Mouse (Mus musculus) cerebellum, postnatal 14 days (tissue): ENCODE measurements around the gene Sv2a.

Source experiments
- DNase-seq, 2 experiments: peaks; one replicate each; pipeline ENCODE4 v3.0.0; 2021; ENCODE audit warnings: mixed read lengths in 2 of 2

The Sv2a gene

DNA sequence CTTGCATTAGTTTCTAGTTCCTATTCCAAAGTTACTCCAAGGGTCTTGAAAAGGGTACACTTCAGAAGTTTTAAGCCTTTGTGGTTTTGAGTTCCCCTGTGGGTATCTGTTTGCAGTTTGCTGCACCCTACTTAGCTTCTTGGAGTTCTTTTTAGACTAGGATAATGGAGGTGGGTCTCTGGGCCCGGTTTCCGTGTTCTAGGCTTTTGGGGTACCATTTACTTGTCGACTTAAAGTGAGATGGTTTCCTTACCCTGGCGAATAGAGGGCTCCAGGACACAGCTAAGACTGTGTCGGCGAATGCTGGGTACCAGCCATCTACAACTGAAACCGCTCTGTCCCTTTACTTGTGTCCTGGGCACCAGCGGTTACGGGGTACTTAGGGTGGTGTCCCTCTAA is 40.7 kb downstream of the Sv2a start:
- peak in 1 of 2 experiments; percentile 30 for DNase-seq

DNA sequence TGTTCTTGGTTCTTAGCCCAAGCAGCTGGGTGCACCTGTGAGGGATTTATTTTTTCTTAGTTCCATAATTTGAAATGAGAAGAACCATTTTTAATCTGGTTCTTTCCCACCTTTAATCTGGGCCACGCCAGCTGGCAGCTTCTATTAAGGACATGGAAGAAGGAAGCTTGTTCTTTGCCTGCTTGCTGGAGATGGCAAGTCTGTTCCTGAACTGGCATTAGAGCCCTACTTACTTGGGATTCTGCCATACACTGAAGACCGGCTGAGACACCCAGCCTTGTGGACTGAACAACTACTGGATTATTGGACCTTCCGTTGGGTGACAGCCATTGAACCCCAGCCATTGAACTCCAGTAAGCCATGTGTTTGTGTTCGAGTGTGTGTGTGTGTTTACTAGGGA is 41.8 kb downstream of the Sv2a start:
- DNase-seq = no peak

DNA sequence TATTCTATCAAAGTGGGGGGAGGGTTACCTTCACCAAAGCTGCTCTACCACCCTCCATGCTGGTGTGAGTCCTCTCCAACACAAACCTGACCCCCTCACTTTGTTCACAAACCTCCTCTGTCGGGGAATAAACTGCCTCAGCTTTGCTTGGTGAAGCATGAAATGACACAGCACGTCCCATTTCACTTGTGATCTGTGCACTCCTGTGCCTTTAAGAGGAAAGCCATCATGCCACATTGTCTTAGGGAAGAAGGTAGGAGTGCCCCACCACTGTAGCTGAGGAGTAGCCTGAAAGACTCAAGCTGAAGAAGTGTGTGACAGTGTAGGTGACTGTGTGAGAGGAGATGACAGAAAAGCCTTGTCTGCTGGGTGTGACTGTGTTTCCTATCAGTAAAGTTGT is 44.5 kb downstream of the Sv2a start:
- no peak for DNase-seq

DNA sequence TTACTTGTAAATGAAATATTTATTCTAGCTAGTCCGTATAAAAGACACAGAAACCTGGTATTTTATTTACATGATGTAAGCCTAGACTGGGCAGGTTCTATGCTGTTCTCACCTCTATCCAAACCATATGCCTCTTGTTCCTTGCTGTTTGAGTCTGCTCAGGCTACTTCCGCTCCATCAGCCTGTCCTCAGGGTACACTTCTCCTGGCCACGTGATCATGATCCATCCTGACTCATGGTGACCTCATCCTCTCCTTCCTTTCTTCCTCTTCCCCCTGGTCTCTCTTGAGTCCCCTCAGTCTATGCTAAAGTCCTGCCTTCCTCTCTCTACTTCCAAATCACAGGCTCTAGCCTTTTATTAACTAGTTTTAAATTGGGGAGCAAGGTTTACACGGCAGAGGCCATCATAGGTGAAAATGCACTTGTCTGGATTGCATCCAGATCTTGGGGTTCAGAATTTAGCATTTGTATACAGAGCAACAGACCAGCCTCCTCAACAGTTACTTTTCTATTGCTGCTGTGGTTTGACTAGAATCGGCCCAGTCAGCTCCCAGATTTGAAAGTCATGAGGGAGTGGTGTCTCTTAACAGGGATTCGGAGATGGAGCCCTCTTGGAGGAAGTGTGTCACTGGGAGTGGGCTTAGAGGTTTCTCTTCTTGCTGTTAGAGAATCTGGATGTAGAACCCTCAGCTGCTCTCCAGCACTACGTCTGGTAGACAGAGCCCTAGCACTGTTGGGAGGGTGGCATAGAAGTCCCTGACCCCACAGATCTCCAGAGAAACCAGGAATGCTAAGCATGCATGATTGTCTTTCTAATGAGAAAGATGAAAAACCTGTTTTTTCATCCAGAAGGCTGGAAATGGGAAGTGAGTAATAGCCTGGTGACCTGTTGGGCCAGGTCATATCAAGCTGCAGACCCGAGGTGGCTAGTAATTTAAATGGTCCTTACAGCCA is 46.0 kb downstream of the Sv2a start:
- no peak for DNase-seq

DNA sequence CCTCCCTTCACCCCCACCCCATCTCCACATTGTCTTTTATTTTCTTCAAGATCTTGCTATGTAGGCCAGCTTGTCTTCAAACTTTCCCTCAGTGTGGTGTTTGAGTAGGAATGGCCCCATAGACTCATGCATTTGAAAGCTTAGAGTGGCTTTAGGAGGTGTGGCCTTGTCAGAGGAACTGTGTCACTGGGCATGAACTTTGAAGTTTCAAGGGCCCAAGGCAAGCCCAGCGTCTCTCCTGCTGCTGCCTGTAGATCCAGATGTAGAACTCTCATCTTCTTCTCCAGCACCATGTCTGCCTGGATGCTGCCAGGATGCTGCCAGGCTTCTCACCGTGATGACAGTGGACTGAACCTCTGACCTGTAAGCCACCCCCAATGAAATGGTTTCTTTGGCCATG is 47.9 kb downstream of the Sv2a start:
- DNase-seq = no peak

DNA sequence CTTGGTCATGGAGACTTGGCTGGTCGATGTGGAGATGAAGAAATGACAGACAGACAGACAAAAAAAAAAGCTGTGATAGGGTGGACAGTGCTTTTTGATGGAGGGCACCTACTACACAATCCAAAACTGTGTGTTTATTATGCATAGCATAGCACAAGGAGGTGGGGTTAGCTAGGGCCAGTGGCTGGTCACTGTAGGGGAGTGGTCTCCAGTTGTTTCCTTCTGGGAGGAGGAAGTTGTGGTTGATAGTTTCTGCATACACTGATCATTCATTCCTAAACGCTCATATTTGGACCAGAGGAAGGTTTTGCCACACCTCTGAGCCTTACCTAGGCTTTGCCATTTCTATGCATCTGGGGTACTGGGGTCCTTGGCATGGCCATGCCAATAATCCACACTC is 49.5 kb downstream of the Sv2a start:
- DNase-seq = no peak

DNA sequence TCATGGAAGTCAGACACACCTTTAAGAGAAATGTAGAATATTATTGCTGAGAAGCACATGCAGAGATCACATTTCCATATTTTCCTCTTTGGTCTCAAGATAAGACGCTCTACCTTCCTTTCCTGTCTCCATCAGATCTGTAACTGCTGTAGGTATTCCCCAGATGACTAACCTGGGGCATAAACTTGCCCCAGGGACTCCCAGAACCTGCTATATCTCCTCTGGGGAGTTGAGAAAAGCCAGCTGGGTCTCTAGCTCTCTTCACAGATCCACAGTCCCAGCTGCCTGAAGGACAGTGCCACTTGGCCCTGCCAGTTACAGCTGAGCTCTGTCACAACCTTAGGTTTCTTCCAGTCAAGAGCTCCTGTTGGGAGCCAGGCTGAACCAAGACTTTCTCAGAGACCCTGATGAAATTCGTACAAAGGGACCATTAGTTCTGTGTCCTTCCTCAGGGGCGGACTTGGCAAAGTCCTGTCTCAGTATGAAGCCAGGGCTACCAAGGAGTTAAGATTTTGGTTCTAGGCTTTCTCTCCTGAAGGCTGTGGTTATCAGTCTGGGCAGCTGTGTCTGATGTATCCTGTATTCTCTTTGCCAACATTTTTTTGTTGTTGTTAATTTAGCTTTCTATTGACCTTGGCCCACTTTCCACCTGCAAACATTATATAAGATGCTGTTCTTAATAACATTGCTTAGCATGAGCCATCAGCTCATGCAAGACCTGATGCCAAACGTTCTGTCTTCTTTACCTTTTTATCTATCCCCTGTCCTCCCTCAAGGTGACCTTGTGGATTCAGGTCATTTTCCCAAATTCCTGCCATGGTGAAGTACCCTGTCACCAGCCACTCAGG is 50.2 kb downstream of the Sv2a start:
- no peak for DNase-seq

DNA sequence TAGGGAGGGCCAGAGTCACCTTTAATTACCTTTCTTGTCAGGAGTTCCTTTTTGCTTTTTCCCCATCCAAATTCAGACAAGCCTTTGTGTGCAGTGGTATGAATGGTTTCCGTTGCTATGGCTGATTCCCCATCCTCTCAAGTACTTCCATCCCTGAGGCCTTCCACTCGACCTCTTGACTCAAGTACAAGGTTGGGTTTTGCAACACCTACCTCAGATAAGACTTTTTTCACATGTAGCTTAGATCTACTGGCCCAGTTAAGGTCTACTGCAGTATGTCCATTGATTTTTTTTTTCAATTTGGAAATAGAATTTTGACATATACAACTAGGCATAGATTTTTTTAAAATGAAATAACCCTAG is 50.8 kb downstream of the Sv2a start:
- DNase-seq = no peak

DNA sequence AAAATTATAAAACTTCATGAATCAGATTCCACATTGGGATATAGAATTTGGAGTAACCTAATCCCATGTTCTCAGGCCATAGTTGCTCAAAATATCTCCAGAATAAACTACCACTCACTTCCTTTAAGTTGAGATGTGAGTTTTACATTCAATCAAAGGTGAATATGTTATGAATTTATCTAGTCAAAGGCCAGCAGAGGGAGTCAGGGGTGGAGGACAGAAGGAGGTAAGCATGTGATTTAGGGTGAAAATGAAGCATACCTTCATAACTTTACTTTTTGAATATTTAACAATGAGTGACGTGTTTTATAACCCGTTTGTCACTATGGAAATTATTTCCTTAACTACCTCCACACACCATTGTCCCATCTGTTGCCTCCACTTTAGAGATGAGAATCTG is 54.0 kb downstream of the Sv2a start:
- DNase-seq = no peak

DNA sequence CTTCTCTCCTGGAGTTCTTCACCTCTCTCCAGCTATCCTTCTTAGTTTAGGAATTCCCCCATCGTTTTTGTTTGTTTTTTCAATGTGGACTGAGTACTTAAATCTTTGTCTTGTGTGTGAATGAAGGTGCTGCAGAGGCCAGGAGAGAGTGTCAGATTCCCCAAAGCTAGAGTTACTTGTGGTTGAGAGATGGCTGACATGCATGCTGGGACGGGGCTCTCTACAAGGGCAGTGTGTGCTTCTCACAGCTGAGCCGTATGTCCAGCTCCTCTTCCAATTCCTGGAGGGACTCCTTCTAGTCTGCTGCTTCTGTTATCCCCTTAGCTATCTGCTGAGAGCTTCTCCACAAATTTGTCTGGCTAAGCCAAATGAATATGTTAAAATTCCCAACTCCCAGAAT is 54.9 kb downstream of the Sv2a start:
- DNase-seq = no peak

DNA sequence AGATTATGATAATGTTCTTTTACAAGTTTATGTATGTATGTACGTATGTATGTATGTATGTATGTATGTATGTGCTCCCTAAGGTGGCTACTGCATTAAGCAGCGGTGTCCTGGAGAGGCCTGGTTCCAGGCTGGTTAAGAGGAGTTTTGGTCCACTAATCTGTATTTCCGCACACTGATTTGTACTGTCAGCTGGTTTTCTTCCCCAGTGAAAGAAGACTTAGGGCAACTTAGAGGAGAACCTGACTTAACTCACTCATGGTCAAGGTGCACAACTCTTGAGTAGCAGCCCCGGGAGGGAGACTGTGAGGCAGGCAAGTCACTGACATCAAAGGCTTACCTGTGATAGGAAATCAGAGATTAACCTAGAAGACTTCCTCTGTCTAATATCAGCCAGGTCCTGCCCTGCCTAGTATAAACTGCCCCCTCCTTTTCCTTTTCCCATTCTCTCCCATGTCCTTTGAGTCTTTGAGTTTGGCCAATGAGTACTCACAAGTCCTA is 55.9 kb downstream of the Sv2a start:
- no peak for DNase-seq

DNA sequence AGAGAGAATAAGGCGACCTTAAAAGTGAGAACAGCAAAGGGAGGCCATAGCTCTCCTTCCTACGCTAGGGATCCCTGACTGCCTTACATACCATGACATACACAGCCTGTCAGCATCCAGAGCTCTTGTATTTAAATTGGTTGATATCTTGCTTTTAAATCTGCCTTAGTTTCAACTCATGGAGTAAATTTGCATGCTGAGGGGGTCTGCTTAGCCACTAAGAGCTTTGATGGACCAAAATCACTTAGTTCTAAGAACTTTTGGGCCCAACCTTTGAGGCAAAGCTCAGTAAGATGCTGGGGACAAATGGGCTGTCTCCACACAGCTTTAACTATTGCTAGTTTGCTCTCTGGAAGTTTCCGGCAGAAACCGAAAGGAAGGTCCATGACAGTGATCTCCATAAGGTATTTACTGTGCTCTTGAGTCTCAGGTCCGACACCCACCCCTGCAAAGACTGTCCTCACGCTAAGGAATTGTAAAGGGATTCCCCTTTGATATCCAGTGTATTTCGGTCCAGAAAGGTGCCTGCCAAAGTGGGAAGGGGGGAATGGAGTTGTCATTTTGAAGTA is 56.5 kb downstream of the Sv2a start:
- DNase-seq = no peak

DNA sequence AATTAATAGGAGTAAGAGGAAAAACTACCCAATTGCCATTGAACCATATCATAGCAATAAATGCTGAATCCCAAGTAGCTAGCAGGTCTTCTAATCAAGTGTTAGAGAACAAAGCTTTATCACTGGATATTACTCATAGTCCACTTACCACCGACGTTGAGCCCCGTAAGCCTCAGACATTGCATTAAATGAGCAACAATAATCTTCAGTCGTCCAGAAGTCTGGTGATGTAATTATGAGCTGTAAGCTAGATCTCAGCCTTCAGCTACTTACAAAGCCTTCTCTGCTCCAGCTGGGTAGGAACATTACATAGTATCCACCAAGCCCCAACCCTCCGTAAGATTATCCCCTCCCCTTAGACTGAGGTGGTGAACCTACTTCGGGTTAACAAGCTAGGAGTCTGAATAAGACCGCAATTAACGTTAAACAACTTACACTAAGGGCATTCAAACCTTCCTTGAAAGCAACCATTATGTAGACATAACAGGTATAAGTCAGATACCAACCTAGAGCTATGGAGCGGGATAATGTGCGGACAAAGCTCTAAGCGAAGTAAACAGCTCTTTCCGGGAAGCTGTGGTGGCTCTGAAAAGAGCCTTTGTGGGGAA is 57.1 kb downstream of the Sv2a start:
- DNase-seq = no peak

DNA sequence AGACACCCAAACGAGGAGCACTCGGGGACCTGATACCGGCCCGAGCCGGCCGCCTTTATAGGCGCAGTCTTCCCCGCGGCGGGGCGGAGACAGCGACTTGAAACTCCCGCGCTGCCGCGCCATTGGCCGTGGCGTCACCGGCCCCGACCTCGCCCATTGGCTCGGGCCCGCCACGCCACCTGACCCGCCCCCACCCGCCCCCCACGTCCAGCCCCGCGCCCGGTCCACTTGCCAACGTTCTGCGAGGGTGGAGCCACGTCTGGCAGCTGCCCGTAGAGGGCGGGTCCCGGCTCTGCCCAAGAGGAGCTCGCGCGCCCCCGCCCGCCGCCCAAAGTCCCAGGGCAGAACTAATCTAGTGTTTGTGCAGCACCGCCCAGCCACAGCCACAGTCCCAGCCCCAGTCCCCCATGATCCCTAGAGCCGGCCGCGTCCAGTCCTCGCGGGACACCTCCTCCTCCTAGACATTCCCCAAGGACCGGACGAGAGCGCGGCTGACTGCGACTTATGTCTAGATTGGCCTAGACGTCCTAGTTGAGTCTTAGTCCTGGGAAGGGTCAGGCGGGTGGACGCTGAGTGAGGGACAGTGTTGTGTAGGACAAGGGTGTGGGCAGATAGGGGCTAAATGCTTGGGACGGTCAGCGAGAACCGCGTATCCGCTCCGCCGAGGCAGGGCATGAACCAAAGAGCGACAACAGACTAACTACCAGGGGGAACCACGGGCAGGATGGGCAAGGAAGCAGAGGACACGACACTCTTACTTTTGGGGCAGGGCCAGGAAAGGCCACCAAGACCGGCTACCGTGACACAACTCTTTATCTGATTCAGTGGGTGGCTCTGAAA is 58.2 kb downstream of the Sv2a start, which contains the start of gene Hist2h3c2:
Gene Hist2h3c2, minus strand, starts transcription at position 174 of the 840 bp plus-strand sequence.
- DNase-seq = peak; percentile 49 to 62

DNA sequence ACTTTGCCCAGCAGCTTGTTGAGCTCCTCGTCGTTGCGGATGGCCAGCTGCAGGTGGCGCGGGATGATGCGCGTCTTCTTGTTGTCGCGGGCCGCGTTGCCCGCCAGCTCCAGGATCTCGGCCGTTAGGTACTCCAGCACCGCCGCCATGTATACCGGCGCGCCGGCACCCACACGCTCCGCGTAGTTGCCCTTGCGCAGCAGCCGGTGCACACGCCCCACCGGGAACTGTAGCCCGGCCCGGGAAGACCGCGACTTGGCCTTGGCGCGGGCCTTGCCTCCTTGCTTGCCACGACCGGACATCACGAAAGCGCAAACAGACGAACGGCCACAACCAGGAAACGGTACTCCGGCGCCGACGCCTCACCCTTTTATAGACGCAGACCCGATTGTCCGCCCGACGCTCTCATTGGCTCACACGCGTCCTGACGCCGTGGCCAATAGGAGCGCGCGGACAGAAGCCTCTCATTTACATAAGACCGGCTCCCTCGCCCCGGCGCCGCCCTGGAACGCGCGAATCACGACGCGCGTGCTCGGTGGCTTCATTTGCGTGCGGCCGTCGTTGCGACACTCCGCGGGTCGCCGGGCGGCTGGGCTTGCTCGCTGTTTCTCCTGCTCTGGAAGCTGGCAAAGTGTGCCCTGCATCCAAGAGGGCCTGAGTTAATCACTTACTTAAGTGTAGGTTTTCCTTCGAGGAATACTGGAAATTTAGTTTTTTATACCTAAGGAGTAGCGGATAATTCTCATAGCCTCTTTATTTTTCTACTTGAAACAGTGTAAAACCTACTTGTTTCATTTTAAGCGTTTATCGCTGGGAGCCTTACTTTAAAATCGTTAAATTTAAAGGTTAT is 59.2 kb downstream of the Sv2a start, which contains the start of gene Hist2h2aa2:
Gene Hist2h2aa2, minus strand, starts transcription at position 328 of the 850 bp plus-strand sequence.
- DNase-seq = peak; percentile 95 to 98

DNA sequence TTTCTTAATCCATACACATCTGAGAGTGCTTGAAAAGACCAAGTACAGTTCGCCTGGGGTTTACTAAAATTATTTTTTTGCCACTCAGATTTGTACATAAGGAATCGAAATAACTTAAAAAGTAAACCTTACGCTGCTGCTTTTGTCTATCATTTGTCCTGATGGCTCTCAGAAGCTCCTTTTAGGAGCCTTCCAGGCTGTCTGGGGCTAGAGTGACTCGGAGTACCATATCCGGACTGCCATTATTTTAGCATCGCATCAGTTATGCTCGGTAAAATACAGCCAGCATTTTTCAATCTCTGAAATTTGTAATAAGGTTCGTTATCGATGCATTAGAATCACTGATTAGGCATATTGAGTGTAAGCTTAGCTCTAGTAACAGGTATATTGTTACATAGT is 59.8 kb downstream of the Sv2a start:
- no peak for DNase-seq

DNA sequence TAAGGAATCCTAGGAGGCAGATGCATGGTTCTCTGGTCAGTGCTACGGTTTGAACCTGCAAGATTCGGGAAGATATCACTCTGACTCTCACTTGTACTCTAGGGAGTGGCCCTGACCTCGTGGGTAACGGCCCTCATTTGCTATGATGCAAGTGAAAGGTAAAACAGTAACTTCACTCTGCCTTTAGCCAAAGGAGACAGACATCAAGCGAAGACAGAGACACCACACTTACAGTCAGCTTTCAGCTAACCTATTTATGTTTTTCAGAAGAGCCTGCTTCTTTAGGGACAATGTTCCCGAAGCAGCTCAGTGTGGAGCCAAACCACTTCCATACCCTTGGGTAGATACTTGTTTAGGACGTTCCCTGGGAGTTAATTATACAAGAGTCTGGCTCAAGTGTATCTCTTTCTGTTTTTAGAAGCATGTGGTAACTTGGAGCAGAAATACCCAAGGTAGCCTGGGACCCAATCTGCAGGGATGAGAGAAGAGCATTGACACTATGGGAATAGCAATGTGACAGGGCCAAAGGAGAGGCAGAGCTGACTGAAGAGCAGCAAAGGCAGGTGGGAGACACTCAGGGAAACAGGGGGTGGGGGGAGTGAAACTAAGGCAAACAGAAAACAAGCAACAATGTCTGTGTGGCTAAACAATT is 63.1 kb downstream of the Sv2a start:
- no peak for DNase-seq
